Mouse (Mus musculus) urinary bladder, postnatal 0 days (tissue): ENCODE data around the gene Sfxn2. TPM values are rescaled to one million over a fixed set of nuclear protein-coding genes. Genes with fewer than 3 reads are reported as not detected.

Experiments used
- polyA plus RNA-seq: library from polyadenylated mRNA; unstranded; fragments of >200 nt; fragmentation: Nextera tagmentation; extraction: Ambion mirVana; gene quantifications from 2 replicates; pipeline ENCODE4 v1.2.1, GENCODE M21; 2015

Sfxn2 gene
- 9.6 and 10.0 TPM in 2 replicates for polyA plus RNA-seq

DNA sequence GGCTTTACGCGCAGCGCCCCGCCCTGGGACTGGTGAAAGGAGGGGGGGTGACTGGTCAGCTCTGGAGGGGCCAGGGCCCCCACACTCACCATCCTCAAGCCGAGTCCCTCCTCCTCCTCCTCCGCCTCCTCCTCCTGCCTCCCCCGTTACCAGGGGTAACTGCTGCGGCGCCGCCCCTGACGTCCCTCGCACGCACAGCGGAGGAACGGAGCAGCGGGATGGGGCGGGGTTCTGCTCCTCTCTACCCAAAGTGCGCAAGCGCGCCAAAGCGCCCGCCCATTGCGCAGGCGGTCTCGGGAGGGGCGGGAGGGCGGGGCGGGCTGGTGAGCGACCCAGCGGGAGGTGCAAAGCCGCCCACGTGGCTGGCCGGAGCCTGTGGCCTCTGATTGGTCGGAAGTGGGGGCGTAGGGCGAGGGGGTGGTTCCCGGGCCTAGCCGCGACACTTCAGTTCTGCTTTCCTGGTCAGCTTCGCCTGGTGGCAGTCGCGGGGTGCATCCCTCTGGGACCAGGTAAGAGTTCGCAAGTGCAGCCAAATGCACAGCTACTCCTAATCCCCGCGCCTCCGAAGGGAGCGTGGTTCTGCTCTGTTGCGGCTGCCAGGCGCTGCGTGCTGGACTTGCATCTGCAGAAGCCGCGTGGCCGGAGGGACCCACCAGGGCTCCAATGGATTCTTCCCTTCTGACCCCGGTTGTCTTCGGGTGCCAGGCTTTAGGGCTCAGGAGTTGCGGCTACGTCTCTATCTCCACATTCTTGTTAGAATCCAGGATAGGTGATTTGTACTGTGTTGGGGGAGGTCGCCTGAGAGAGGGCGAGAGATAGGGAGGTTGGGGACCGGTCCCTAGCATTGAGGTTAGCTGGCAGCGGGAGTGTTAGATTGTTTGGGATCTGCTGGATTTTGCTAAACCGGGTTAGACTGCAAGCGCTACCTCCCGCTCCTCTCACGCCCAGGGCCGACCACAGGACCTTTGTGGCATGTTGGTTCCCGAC lies at the start of gene Sfxn2, which contains the start of gene Arl3:
TSS of gene Sfxn2 (plus strand) at position 415 of the 987 bp plus-strand sequence.
TSS of gene Arl3 (minus strand) at position 248 of the 987 bp plus-strand sequence.

GRCm38 (mm10) chr19:46598720-46599252 lies 25.6 kb downstream of the Sfxn2 start, which contains the start of gene Wbp1l:
Gene Wbp1l, plus strand, starts transcription at chr19:46599084.

Other genes starting within 250 kb of the Sfxn2 start
- 87.9 and 103 TPM in 2 replicates for gene Psd, start 246.2 kb upstream of the Sfxn2 start, polyA plus RNA-seq
- 18.7 and 25.6 TPM in 2 replicates for gene Fbxl15, start 245.2 kb upstream of the Sfxn2 start, polyA plus RNA-seq
- gene Cuedc2, start 234.7 kb upstream of the Sfxn2 start, polyA plus RNA-seq, result 121 and 122 TPM in 2 replicates
- 3.6 and 3.7 TPM in 2 replicates for gene Mfsd13a, start 232.2 kb upstream of the Sfxn2 start, polyA plus RNA-seq
- 1.7 and 1.9 TPM in 2 replicates for gene 2310034G01Rik, start 223.1 kb upstream of the Sfxn2 start, polyA plus RNA-seq
- gene Actr1a, start 177.6 kb upstream of the Sfxn2 start, polyA plus RNA-seq, result 92.8 and 101 TPM in 2 replicates
- 14.5 and 15.6 TPM in 2 replicates for gene Sufu, start 176.5 kb upstream of the Sfxn2 start, polyA plus RNA-seq
- 14.1 and 14.5 TPM in 2 replicates for gene Trim8, start 71.7 kb upstream of the Sfxn2 start, polyA plus RNA-seq
- gene Arl3, start 167 bp upstream of the Sfxn2 start, polyA plus RNA-seq, result 84.2 and 93.1 TPM in 2 replicates
- gene Wbp1l, start 25.7 kb downstream of the Sfxn2 start, polyA plus RNA-seq, result 39.0 TPM in 2 replicates
- gene Cyp17a1, start 99.8 kb downstream of the Sfxn2 start, polyA plus RNA-seq, result not detected in 2 replicates
- gene Borcs7, start 116.5 kb downstream of the Sfxn2 start, polyA plus RNA-seq, result 24.5 and 25.5 TPM in 2 replicates
- gene As3mt, start 134.1 kb downstream of the Sfxn2 start, polyA plus RNA-seq, result 19.3 and 23.8 TPM in 2 replicates
- 3.9 and 5.2 TPM in 2 replicates for gene Cnnm2, start 188.2 kb downstream of the Sfxn2 start, polyA plus RNA-seq